Mouse (Mus musculus) NIH3T3 (cell line): ENCODE measurements around the gene Cers4.
A peak's percentile ranks its signal among the peaks of the same experiment; 100 is the strongest.

ENCODE experiments used
- DNase-seq: peaks from one replicate; pipeline ENCODE4 v3.0.0-alpha.2; 2012; ENCODE audit warnings: low read depth

Gene Cers4

DNA sequence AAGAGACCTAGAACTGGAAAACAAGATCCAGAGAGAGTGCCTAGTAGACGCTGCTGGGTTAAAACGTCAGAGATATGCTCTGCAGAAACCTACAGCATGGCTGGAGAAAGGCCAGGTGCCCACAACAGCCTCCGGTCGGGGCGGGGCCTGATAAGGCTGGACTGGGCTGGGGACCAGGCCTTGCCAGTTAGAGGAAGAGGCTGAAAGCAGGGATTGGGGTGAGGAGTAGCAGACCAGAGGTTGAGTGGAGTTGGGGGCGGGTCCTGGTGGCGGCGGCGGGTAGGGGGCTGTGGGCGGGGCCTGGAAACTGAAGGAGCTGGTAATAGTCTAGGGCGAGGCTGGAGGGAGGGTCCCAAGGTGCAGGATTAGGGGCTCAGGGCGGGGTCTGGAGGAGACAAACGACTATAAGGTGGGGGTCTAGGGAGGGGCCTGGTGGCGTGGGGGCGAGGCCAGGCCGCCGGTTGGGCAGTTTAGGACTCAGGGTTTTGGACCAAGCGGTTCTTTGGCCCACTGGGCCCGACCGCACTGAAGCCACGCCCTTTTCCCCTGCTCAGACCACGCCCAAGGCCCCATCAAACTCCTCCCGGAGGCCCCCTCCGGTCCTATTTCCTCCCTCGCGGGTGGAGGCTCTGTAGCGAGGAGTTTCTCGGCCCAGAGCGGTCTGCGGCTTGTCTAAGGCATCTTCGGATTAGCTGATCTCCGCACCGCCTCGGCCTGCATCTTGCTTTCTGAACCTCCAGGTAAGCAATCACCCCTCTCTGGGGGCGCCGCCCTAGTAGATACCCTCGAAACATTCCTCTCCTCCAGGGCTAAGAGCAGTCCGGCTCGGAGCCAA lies at the start of gene Cers4:
Gene Cers4, plus strand, starts transcription at position 176 of the 835 bp plus-strand sequence.
- peak; percentile 94 for DNase-seq

DNA sequence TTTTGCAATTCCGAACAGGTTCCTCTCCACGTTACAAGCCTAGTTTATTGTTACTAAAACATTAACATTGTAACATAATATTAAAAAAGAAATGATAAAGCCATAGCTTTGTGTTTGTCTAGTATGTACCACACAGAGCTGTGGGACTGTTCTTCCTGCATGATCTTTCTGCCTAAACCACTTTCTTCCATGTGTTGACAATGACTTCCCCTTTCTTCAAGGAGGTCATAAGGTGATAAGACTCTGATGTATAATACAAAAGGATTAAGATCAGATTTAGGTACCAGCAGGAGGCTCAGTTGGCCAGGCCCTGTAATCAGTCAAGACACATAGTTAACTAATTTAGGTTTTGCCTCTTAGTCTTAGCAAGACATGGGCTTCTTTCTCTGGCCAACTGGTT lies 34.7 kb upstream of the Cers4 start:
- DNase-seq, result no peak

DNA sequence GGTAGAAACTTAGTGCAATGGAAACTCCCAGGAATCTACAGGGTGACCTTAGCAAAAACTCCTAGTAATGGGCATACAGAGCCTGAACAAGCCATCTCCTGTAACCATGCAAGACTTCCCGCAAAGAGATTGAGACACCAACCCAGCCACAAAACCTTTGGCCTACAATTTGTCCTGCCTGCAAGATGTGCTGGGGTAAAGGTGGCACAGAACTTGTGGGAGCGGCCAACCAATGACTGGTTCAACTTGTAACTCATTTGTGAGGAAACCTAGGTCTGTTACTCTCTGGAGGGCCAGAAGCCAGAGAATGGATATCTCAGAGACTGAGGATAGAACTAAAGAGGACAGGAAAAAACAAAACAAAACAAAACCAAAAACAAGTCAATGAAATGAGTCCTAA lies 29.8 kb upstream of the Cers4 start:
- DNase-seq, result no peak

DNA sequence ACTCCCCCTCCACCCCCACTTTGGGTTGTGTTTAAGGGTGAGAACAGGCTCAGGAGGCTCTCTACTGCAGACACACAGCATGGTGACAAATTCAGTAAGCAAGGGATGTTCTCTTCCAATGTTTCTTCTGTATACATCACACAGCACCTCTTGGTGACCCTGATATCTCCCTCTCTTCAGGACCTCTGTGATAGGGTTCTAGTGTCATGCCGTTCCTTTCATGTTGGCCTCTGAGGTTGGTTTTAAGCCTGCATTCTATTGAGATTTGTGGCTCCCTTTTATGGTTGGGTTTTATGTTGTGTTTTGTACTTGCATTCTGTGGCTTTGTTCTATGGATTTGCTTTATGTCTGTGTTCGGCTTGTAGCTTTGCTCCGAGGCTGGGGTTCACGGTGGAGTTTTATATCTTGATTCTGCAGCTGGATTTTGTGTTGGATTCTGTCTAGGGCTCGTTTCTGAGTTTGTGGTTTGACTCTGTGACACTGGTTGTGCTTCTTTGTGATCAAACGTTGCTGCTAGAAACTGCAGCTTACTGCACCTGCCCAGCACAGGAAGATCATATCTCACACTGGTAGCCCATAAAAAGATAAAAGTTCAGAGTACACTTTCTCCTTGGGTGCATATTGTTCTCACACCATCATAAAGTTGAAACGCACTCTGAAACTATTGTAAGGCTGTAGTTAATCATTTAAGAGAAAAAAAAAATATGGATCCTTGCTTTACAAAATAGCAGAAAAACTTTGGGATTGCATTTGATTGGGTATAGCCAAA lies 18.2 kb upstream of the Cers4 start:
- no peak for DNase-seq

DNA sequence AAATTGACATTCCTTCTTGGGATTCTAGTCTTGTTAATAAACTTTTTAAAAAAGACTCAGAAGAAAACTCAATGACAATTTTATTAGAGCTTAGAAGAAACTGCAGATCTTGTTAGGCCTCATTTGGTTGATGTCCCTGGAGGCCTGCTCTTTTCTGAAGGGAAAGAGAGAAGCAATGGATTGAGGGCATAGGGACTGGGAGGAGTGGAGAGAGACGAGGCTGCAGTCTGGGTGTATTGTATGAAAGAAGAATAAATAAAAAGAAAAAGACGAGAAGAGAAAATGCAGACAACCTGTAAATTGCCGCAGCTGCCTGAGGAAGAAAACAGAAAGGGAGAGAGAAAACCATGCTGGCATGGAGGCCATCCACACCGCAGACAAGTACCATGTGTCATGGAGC lies 11.7 kb upstream of the Cers4 start:
- no peak for DNase-seq

DNA sequence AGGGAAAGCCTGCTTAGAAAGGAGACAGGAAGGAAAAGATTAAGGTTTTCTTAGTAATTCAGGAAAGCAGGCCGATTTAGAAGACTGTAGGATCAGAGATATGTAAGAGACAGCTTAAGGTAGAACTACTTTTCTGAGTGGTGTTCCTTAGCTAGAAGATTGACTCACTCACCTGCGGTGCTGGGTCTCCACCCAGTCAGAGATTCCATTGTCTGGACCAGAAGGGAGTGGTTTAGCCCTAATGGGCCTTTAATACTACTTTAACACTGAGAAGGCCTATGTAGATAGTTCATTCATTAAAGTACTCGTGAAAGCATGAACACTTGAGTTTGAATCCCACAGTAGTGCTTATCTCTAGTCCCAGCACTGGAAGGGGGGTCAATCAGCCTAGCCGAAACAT lies 11.2 kb upstream of the Cers4 start:
- no peak for DNase-seq

DNA sequence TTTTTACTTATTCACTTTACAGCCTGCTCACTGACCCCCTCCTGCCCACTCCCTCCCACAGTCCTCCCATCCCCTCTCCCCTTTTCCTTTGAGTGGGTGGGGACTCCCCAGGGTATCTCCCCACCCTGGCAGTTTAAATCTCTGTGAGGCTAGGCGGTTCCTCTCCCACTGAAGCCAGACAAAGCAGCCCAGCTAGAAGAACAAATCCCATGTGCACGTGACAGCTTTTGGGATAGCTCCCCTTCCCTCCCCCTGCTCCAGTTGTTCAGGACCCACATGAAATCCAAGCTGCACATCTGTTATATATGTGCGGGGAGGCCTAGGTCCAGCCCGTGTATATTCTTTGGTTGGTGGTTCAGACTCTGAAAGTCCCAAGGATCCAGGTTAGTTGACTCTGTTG lies 10.3 kb upstream of the Cers4 start:
- DNase-seq, result no peak

DNA sequence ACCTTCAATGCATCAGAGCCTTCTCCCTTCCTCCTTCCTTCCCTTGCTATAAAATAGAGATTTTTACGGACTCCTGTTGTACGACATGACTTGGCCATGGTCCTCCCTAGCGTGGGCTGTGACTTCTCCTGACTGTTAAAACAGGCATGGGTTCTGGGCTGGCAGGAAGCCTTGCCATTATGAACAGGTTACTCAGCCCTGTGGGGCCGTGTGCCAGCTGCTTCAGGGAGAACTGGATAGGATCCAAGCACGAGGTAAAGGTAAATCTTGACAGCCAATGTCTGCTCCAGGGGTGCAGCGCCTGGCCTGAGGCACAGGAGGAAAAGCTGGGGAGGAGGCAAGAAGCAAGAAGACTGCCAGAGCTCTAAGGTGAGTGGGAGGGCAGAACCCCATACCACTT lies 9.5 kb upstream of the Cers4 start:
- peak; percentile 15 for DNase-seq

DNA sequence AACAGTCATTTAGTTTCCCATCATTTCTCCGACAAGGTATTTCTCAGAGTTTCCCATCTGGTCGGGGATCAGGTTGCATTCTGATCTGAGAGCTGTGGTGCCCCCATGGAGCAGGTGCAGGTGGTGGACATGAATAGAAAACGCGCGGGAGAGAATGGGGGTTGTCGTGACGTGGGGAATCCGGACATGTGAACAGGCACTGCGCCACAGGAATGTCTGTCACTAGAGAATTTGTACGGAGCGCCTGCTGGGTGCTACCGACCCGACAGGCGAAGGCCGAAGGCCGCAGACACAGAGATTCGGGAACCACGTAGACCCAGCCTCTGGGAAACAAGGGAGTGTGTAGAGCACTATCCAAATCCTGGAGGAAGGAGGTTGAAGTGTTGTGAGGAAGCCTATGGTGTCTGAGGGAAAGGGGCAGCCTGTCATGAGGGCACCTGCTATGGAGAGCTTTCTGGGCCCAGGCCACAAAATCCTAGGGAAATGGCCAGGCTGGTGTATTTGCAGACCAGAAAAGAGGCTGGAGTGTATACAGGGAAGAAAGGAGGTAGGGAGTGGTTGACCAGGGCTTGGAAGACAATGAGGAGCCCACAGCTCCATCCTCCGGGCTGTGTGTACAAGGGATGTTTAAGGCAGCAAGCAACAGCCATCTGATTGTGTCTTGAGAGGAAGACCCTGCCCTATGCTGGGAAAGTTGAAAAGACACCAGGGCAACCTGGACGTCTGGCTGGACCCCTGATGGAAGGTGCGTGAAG lies 1.0 kb downstream of the Cers4 start:
- peak; percentile 24 for DNase-seq

DNA sequence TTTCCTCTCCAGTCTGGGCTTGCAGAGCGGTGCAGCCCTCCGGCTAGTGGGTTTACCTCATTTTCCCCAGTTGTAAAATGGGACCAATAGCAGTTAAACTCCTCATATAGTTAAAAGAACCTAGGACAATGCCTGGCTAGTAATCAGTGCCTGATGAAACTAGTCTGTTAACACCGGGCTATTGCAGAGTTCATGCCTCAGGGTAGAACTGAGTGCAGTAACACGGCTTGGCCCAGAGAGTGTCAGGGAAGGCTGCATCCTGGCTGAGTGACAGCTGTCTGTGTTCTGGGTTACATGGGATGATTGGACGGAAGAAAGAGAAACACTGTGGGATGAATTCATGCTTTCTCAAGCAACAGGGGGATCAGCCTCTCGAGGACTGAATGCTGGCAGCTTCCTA lies 3.1 kb downstream of the Cers4 start:
- DNase-seq, result peak; percentile 16

DNA sequence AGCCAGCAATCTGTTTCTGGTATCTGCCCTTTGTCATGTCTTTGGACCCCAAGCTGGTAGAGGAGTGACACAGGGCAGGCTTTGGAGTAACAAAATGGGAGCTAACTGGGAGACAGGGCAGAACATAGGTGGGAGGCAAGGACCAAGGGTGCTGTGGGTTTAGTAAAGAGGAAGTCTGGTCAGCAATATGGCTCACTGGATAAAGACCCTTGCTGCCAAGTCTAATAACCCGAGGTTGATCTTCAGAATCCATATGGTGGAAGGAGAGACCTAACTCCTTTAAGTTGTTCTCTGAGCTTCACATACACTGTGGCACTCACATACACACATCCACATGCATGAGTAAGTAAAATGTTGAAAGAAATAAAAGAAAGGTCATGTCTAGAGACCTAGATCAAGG lies 4.8 kb downstream of the Cers4 start:
- no peak for DNase-seq

DNA sequence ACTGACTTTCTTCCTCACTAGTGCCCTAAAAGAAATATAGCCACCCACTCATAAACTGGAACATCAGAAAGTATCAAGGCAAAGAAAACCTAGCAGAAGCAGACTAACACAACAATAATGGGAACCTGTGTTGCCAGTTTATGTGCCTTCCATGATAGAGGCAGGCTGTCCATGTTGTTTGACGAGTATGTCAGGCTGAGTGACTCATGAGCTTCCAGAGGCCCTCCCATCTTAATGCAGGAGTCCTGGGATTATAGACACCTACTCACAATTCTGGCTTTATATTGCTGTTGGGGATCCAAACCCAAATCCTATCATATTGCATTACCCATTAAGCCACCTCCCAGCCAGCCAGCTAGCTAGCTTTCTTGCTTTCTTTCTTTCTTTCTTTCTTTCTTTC lies 12.5 kb downstream of the Cers4 start:
- DNase-seq, result no peak

DNA sequence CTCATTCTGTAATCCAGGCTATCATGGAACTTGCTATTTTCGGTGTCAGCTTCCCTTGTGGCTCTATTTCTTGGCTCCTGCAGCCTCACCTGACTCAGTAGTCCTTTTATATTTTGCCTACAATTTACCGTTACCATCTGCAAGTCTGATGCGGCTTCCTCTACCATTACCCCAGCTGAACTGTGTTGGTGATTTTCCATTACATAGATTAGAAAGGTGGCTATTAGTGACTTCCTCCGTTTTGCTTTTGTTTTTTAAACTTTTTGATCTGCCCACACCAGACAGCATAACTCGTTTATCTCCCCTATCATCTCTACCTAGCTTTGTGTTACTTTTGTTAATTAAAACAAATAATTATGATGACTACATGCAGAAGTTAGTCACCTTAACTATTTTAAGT lies 14.7 kb downstream of the Cers4 start:
- DNase-seq, result no peak

DNA sequence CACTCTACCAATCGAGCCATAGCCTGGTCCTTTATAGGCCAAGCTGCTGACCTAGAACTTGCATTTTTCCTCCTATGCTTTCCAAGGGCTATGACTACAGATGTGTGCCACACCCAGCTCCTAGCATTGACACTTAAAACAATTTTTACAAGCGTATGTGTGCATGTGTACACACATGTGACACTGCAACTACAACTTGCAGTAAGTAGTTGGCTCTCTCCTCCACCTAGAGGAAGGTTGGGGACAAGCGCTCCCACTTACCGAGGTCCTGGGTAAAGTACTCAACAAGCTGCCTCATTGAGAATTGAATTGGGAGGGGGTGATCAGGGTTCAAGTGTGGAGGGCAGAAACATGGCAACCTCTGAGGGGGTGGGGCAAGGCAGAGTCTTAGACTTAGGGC lies 18.0 kb downstream of the Cers4 start:
- DNase-seq, result no peak

DNA sequence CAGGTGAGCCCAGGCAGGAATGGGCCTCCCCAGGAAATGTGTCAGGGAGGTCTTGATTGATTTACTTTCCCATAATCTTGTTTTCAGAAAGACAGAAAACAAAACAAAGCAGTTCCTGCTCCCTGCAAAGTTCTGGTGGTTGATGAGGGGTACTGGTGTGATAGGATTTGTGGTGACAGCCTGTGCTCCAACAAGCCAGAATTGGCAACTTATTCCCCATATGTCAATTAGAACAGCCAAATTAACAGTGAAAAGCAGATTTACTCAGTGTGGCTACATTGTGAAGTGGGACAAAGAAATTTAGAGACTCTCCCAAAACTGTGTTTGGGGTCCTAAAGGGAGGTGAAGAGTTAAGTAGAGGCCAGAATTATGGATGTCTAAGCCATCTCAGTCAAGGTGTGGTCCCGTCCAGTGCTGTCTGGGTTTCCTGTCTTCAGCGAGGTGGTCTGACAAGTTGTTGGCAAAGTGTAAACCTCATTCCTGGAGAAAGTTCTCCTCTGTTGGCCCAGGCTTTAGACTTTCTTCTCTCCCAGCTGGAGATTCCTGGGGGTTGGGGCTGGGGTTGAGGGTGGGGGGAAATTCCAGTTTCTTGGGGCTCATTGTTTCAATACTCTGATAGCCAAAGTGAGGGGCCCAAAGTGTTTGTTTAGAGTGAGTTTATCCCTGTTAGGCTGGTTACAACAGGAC lies 18.7 kb downstream of the Cers4 start:
- DNase-seq, result no peak

DNA sequence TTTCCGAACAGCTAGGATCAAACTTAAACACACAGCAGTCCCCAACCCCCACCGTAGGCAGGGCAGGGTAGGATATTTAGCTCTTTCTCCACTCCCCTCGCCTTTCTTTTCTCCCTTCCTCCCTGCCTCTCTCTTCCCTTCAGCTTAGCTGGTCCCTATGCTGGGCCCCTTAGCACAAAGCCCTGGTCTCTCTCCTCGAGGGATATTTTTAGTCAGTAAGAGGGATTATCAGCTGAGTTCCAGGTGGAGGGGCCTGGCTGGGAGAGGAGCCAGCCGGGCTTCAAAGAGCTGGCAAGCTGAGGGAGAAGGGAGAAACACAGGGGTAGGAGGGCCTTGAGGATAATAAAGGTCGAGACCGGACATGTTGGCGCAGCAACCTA lies 19.3 kb downstream of the Cers4 start:
- DNase-seq, result no peak

DNA sequence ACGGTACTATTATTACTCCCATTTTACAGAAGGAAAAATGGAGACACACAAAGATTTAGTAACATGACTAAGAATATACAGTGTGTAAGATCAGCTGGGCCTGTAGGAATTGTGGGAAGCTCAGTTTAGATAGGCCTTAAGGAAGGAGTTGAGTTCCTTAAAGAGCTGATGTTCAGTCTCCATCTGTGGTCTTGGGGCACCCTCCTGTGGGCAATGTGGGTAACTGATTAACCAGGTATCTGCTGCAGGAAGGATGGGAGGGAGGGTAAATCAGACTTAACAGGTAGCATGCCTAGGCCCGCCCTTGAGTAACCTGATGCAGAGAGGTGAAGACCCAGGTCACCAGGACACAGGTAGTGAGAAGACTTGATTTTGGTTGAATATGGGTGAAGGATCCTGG lies 23.3 kb downstream of the Cers4 start:
- peak; percentile 68 for DNase-seq

DNA sequence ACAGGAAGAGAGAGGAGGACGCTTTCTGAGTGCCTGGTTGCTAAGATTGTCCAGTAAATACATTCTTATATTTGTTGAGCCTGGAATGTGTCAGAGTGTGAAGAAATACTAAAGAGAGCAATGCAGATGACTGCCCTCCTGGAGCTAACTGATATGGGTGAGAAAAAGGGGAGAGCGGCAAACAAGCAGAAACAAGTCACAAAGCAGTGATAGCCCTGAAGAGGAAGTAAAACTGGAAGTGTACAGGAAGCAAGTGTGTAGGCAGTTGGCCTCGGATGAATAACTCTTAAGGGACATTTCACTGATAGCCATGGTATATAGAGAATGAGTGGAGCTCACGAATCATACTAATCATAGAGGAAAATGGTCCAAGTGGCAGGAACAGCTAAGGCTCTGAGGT lies 28.6 kb downstream of the Cers4 start:
- no peak for DNase-seq

DNA sequence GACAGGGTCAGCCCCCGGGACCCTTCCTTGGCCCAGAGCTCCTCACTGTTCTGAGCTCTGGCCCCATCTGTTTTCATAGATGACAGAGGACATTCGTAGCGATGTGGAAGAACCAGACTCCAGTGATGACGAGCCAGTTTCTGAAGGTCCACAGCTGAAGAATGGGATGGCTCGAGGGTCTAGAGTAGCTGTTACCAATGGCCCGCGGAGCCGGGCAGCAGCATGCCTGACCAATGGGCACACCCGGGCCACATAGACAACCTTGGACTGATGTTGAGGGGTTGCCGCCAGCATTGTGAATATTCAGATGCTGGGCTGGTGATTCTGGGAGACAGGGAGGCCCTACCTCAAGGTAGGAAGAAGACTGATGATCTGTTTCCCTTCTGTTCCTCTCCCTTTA lies 30.7 kb downstream of the Cers4 start:
- no peak for DNase-seq
